Mouse (Mus musculus) cerebellum, adult 2 months (tissue): ENCODE measurements around the gene Olfr691.

Experiments
- CTCF ChIP-seq: fragments of 200-500 bp; IDR thresholded peaks from 2 replicates; pipeline ENCODE4 v1.5.1; 2011; ENCODE audit warnings: low read depth, mild to moderate bottlenecking, control low read depth, low read length, moderate library complexity, borderline replicate concordance; ENCODE audit not compliant: insufficient read depth
- POLR2A ChIP-seq: fragments of 200-500 bp; IDR thresholded peaks from 2 replicates; pipeline ENCODE4 v1.6.1; 2011; ENCODE audit warnings: low read length, control low read depth, borderline replicate concordance; ENCODE audit not compliant: insufficient read depth

GRCm38 (mm10) chr7:105367268-105367667, 25.2 kb upstream of the Olfr691 start:
- TF ChIP-seq POLR2A (no peak), CTCF (no peak)
